Mouse (Mus musculus): ENCODE measurements around the gene Fam117b.

- TF ChIP-seq CTCF (IDR thresholded peaks at IDR 0.05; ENCODE audit: low read depth, low read length) (no peak), EP300 (IDR thresholded peaks at IDR 0.05; ENCODE audit: insufficient read depth, low read depth, low read length) (no peak)
Observed at GRCm38 (mm10) chr1:59899679-59900078, 13.1 kb upstream of the Fam117b start.
